Mouse (Mus musculus) fibroblast of lung, adult 2 months (primary cell): Measurements from ENCODE around the gene Myl6b.

Source experiments
- DNase-seq: peaks from one replicate; pipeline ENCODE4 v3.0.0-alpha.2; 2011; ENCODE audit warnings: low read depth

Gene Myl6b

GRCm38 (mm10) chr10:128498590-128498989 is at the start of gene Myl6b:
Myl6b (minus strand) TSS chr10:128498685.
- DNase-seq = peak; percentile 85

GRCm38 (mm10) chr10:128547361-128548032 is 49.0 kb upstream of the Myl6b start, which contains the start of gene Zc3h10:
Zc3h10 (minus strand) TSS chr10:128547774.
- DNase-seq = peak; percentile 90

GRCm38 (mm10) chr10:128546787-128547186 is 48.3 kb upstream of the Myl6b start:
- DNase-seq = no peak

- DNase-seq = no peak
Measured at GRCm38 (mm10) chr10:128546361-128546760, 47.9 kb upstream of the Myl6b start.

GRCm38 (mm10) chr10:128545570-128545898 is 47.0 kb upstream of the Myl6b start:
- no peak for DNase-seq

GRCm38 (mm10) chr10:128544674-128545569 is 46.4 kb upstream of the Myl6b start:
- DNase-seq = no peak

GRCm38 (mm10) chr10:128544151-128544657 is 45.7 kb upstream of the Myl6b start:
- DNase-seq = no peak

- DNase-seq = no peak
Measured at GRCm38 (mm10) chr10:128543100-128543499, 44.6 kb upstream of the Myl6b start.

- DNase-seq = no peak
Measured at GRCm38 (mm10) chr10:128538340-128538870, 39.9 kb upstream of the Myl6b start.

GRCm38 (mm10) chr10:128536266-128536940 is 37.9 kb upstream of the Myl6b start:
- DNase-seq = peak; percentile 82

GRCm38 (mm10) chr10:128535624-128536265 is 37.3 kb upstream of the Myl6b start:
- no peak for DNase-seq

- no peak for DNase-seq
Measured at GRCm38 (mm10) chr10:128535206-128535605, 36.7 kb upstream of the Myl6b start.

GRCm38 (mm10) chr10:128526366-128527356 is 28.2 kb upstream of the Myl6b start:
- no peak for DNase-seq

GRCm38 (mm10) chr10:128525671-128526308 is 27.3 kb upstream of the Myl6b start, which contains the start of gene Esyt1:
Esyt1 (minus strand) TSS chr10:128525871.
- DNase-seq = peak; percentile 100

GRCm38 (mm10) chr10:128524732-128525662 is 26.5 kb upstream of the Myl6b start:
- DNase-seq = no peak

- DNase-seq = no peak
Measured at GRCm38 (mm10) chr10:128524111-128524731, 25.7 kb upstream of the Myl6b start.

- DNase-seq = no peak
Measured at GRCm38 (mm10) chr10:128522351-128522750, 23.9 kb upstream of the Myl6b start.

GRCm38 (mm10) chr10:128520591-128520990 is 22.1 kb upstream of the Myl6b start:
- DNase-seq = no peak
